Mouse (Mus musculus): ENCODE results near the gene Slc22a3. TPM values are rescaled to one million over a fixed set of nuclear protein-coding genes. Genes with fewer than 3 reads are reported as not detected.

The Slc22a3 gene
- polyA plus RNA-seq, 1 experiment from 2014 or later = 0.68 TPM

GRCm38 (mm10) chr17:12431707-12432106 is 75.8 kb downstream of the Slc22a3 start:
- Histone ChIP-seq H3K9ac (ENCODE audit: low read depth, low read length) (no peak overlapping the region), H3K4me1 (replicated peaks; ENCODE audit: insufficient read depth, low read length) (no peaks in the 10 kb centered on the region), H3K27me3 (ENCODE audit: insufficient read depth, low read length) (no peaks in the 10 kb centered on the region), H3K9me3 (replicated peaks; ENCODE audit: low read length) (no peaks in the 10 kb centered on the region), H3K36me3 (ENCODE audit: insufficient read depth, low read length) (no peaks in the 10 kb centered on the region), H3K4me3 (replicated peaks; ENCODE audit: low read depth, low read length) (no peak overlapping the region), H3K4me2 (ENCODE audit: low read length) (no peak overlapping the region), H3K27ac (no peak overlapping the region)
- no peak for DNase-seq (ENCODE audit: low spot score)
- WGBS = 55% methylated on average over 5 of the region's 5 CpGs
- ATAC-seq (replicated peaks; ENCODE audit: low FRiP score, low read depth) = no peak
- TF ChIP-seq CTCF (IDR thresholded peaks at IDR 0.05; ENCODE audit: low read depth) = no peak

- no peaks in the 10 kb centered on the region for H3K4me1 ChIP-seq (replicated peaks; ENCODE audit: insufficient read depth, low read length)
- H3K27ac ChIP-seq = no peak overlapping the region
- ATAC-seq (replicated peaks; ENCODE audit: low FRiP score, low read depth) (no peak), DNase-seq (ENCODE audit: low spot score) (peak; percentile 36)
- H3K4me2 ChIP-seq (ENCODE audit: low read length) = no peak overlapping the region
- TF ChIP-seq CTCF (IDR thresholded peaks at IDR 0.05; ENCODE audit: low read depth) = no peak
- no peak overlapping the region for H3K9ac ChIP-seq (ENCODE audit: low read depth, low read length)
- H3K36me3 ChIP-seq (ENCODE audit: insufficient read depth, low read length) = no peaks in the 10 kb centered on the region
- no peaks in the 10 kb centered on the region for H3K9me3 ChIP-seq (replicated peaks; ENCODE audit: low read length)
- H3K27me3 ChIP-seq (ENCODE audit: insufficient read depth, low read length) = no peaks in the 10 kb centered on the region
- no peak overlapping the region for H3K4me3 ChIP-seq (replicated peaks; ENCODE audit: low read depth, low read length)
These were observed 79.1 kb downstream of the Slc22a3 start for GRCm38 (mm10) chr17:12428369-12428768.

DNA sequence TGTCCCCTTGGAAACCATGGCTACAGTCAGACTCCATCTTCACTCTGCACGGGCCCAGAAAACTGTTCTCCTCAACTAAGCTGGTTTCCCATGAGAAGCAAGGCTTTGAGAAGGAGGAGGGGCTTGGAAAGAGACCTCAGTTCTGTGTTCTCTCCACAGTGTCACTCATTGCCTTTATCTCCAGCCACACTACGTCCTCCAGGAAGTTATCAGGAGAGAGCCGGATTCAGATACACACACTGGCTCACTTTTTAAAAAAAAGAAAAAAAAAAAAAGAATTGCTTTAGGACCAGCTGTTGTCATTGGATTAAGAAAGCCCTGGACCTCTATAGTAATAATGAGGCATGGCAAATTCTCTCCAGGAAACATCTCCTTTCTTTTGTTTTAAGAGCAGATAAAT is 80.3 kb downstream of the Slc22a3 start:
- 56% methylated on average over 3 of the region's 3 CpGs for WGBS
- no peak for DNase-seq (ENCODE audit: low spot score)
- Histone ChIP-seq H3K36me3 (ENCODE audit: insufficient read depth, low read length) (no peaks in the 10 kb centered on the region), H3K27me3 (ENCODE audit: insufficient read depth, low read length) (no peaks in the 10 kb centered on the region), H3K9me3 (replicated peaks; ENCODE audit: low read length) (no peaks in the 10 kb centered on the region), H3K4me3 (replicated peaks; ENCODE audit: low read depth, low read length) (no peak overlapping the region), H3K27ac (no peak overlapping the region), H3K4me1 (replicated peaks; ENCODE audit: insufficient read depth, low read length) (no peaks in the 10 kb centered on the region), H3K4me2 (ENCODE audit: low read length) (no peak overlapping the region), H3K9ac (ENCODE audit: low read depth, low read length) (no peak overlapping the region)
- no peak for ATAC-seq (replicated peaks; ENCODE audit: low FRiP score, low read depth)
- no peak for TF ChIP-seq CTCF (IDR thresholded peaks at IDR 0.05; ENCODE audit: low read depth)

DNA sequence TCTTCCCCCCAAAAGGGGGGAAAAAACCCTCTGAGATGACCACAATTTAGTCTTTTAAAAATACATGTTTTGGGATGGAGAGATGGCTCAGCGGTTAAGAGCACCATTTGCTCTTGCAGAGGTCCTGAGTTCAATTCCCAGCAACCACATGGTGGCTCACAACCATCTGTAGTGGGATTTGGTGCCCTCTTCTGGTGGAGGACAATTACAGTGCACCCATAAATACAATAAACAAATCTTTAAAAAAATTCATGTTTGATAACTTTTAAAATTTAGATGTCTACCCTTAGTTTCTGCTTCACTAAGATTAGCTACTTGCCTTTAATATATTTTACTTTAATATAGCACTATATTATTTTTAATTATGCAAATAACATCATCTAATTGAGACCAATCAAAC is 85.4 kb downstream of the Slc22a3 start:
- Histone ChIP-seq H3K4me2 (ENCODE audit: low read length) (no peak overlapping the region), H3K9ac (ENCODE audit: low read depth, low read length) (no peak overlapping the region), H3K27ac (no peak overlapping the region), H3K4me3 (replicated peaks; ENCODE audit: low read depth, low read length) (no peak overlapping the region), H3K4me1 (replicated peaks; ENCODE audit: insufficient read depth, low read length) (no peaks in the 10 kb centered on the region), H3K27me3 (ENCODE audit: insufficient read depth, low read length) (no peaks in the 10 kb centered on the region), H3K9me3 (replicated peaks; ENCODE audit: low read length) (no peaks in the 10 kb centered on the region), H3K36me3 (ENCODE audit: insufficient read depth, low read length) (no peaks in the 10 kb centered on the region)
- peak; percentile 18; the same call in 1 of the 2 replicates for TF ChIP-seq CTCF (IDR thresholded peaks at IDR 0.05; ENCODE audit: low read depth)
- 81% methylated on average over 1 of the region's 1 CpGs for WGBS
- DNase-seq (ENCODE audit: low spot score) = no peak
- ATAC-seq (replicated peaks; ENCODE audit: low FRiP score, low read depth) = no peak

DNA sequence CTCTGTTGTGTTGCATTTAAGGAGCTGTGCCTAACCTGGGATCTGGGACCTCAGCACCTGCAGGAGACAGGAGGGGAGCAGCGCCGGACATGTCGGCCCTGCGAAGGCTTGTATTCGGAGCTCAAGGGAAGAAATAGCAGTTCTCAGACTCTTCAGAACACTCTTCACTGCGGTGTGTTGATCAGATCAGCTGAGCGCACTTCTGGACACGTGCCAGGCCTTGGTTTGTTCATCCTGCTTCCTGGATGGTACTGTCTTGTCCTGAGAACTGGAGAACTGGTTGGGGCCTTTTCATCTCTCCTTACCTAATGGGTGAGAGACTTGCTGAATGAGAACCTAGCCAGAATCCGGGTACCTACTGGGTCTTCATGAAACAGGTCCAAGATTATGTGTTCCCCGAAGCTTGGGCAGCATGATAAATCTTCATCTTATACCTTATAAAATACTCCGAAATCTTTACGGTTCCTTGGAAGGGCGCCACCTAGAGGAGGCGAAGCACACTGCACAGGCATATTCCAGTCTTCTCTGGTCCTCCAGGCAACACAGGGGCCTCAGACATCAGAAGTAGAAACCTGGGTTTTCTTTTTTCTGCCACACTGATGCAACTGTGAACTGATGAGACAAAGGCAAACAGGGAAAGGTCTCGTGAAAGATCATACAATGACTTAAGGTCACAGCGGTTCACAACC is 86.5 kb downstream of the Slc22a3 start:
- Histone ChIP-seq H3K4me2 (ENCODE audit: low read length) (no peak overlapping the region), H3K27me3 (ENCODE audit: insufficient read depth, low read length) (no peaks in the 10 kb centered on the region), H3K27ac (no peak overlapping the region), H3K4me1 (replicated peaks; ENCODE audit: insufficient read depth, low read length) (no peaks in the 10 kb centered on the region), H3K9ac (ENCODE audit: low read depth, low read length) (no peak overlapping the region), H3K9me3 (replicated peaks; ENCODE audit: low read length) (no peaks in the 10 kb centered on the region), H3K4me3 (replicated peaks; ENCODE audit: low read depth, low read length) (no peak overlapping the region), H3K36me3 (ENCODE audit: insufficient read depth, low read length) (no peaks in the 10 kb centered on the region)
- DNase-seq (ENCODE audit: low spot score) (peak; percentile 16), ATAC-seq (replicated peaks; ENCODE audit: low FRiP score, low read depth) (no peak)
- TF ChIP-seq CTCF (IDR thresholded peaks at IDR 0.05; ENCODE audit: low read depth) = peak; percentile 65
- 68% methylated on average over 16 of the region's 16 CpGs for WGBS

- no peak overlapping the region for H3K4me2 ChIP-seq (ENCODE audit: low read length)
- ATAC-seq (replicated peaks; ENCODE audit: low FRiP score, low read depth) (no peak), DNase-seq (ENCODE audit: low spot score) (no peak)
- no peak overlapping the region for H3K27ac ChIP-seq
- TF ChIP-seq CTCF (IDR thresholded peaks at IDR 0.05; ENCODE audit: low read depth) = no peak
- H3K9me3 ChIP-seq (replicated peaks; ENCODE audit: low read length) = no peaks in the 10 kb centered on the region
- H3K9ac ChIP-seq (ENCODE audit: low read depth, low read length) = no peak overlapping the region
- H3K4me1 ChIP-seq (replicated peaks; ENCODE audit: insufficient read depth, low read length) = 0 out of 2 replicates have a peak, but pooled peaks cover 7% of the 10 kb centered on the region
- no peak overlapping the region for H3K4me3 ChIP-seq (replicated peaks; ENCODE audit: low read depth, low read length)
- no peaks in the 10 kb centered on the region for H3K36me3 ChIP-seq (ENCODE audit: insufficient read depth, low read length)
- 66% methylated on average over 19 of the region's 19 CpGs for WGBS
- no peaks in the 10 kb centered on the region for H3K27me3 ChIP-seq (ENCODE audit: insufficient read depth, low read length)
These were observed 87.9 kb downstream of the Slc22a3 start for GRCm38 (mm10) chr17:12419491-12420079.

All from kidney, postnatal 0 days (tissue).